Mouse (Mus musculus): Measurements from ENCODE around the gene Cpsf6.

GRCm38 (mm10) chr10:117313133-117313532, 66.7 kb downstream of the Cpsf6 start:
- no peak for TF ChIP-seq CTCF (IDR thresholded peaks at IDR 0.05)
- TF ChIP-seq EP300 (IDR thresholded peaks at IDR 0.05) = no peak

Data from lung, postnatal 0 days (tissue).